Mouse (Mus musculus) olfactory bulb, adult 2 months (tissue): ENCODE data around the gene Nhlh1.

Experiments
- CTCF ChIP-seq: fragments of 200-500 bp; IDR thresholded peaks from 2 replicates; pipeline ENCODE4 v1.5.1; 2012; ENCODE audit warnings: low read depth, mild to moderate bottlenecking, low read length, moderate library complexity; ENCODE audit not compliant: insufficient read depth
- POLR2A ChIP-seq: fragments of 200-500 bp; IDR thresholded peaks from 2 replicates; pipeline ENCODE4 v1.6.1; 2012; ENCODE audit warnings: mild to moderate bottlenecking, low read depth, low read length, moderate library complexity; ENCODE audit not compliant: insufficient read depth

GRCm38 (mm10) chr1:172052766-172053279 is 4.5 kb downstream of the Nhlh1 start:
- TF ChIP-seq CTCF (no peak), POLR2A (no peak)
